Mouse (Mus musculus): ENCODE data around the gene Polr2e.

Polr2e gene

GRCm38 (mm10) chr10:80017361-80017760 is 22.2 kb downstream of the Polr2e start:
- in situ Hi-C loops (cut with MboI, MseI) = loop anchor here (5.0 kb wide), 1 partner anchor 90 kb away; the partner anchor contains the start of gene Arid3a

GRCm38 (mm10) chr10:80016931-80017330 is 22.7 kb downstream of the Polr2e start:
- in situ Hi-C loops (cut with MboI, MseI) = loop anchor here (5.0 kb wide), 1 partner anchor 90 kb away; the partner anchor contains the start of gene Arid3a

GRCm38 (mm10) chr10:80016511-80016910 is 23.1 kb downstream of the Polr2e start, which contains the start of gene Arhgap45:
Gene Arhgap45 (plus strand): TSS chr10:80016653.
- in situ Hi-C loops (cut with MboI, MseI) = loop anchor here (5.0 kb wide), 1 partner anchor 89 kb away; the partner anchor contains the start of gene Arid3a

- in situ Hi-C loops (cut with MboI, MseI) = loop anchor here (5.0 kb wide), 1 partner anchor 88 kb away; the partner anchor contains the start of gene Arid3a
These were observed 24.0 kb downstream of the Polr2e start for GRCm38 (mm10) chr10:80015583-80015982.

GRCm38 (mm10) chr10:80014484-80015290 is 24.9 kb downstream of the Polr2e start:
- in situ Hi-C loops (cut with MboI, MseI) = loop anchor here (5.0 kb wide), 1 partner anchor 87 kb away; the partner anchor contains the start of gene Arid3a

GRCm38 (mm10) chr10:80013609-80014008 is 26.0 kb downstream of the Polr2e start:
- in situ Hi-C loops (cut with MboI, MseI) = no loop called here

GRCm38 (mm10) chr10:80011740-80012139 is 27.9 kb downstream of the Polr2e start:
- in situ Hi-C loops (cut with MboI, MseI) = no loop called here

- in situ Hi-C loops (cut with MboI, MseI) = no loop called here
These were observed 35.3 kb downstream of the Polr2e start for GRCm38 (mm10) chr10:80004233-80004705.

GRCm38 (mm10) chr10:80003374-80004232 is 36.0 kb downstream of the Polr2e start:
- in situ Hi-C loops (cut with MboI, MseI) = no loop called here

GRCm38 (mm10) chr10:80002829-80003228 is 36.8 kb downstream of the Polr2e start:
- in situ Hi-C loops (cut with MboI, MseI) = no loop called here

GRCm38 (mm10) chr10:80001945-80002344 is 37.6 kb downstream of the Polr2e start:
- in situ Hi-C loops (cut with MboI, MseI) = no loop called here

GRCm38 (mm10) chr10:79997819-79998218 is 41.8 kb downstream of the Polr2e start:
- in situ Hi-C loops (cut with MboI, MseI) = loop anchor here (5.0 kb wide), 1 partner anchor 34 kb away; no protein-coding TSS in a partner anchor

- in situ Hi-C loops (cut with MboI, MseI) = loop anchor here (5.0 kb wide), 1 partner anchor 35 kb away; no protein-coding TSS in a partner anchor
These were observed 42.4 kb downstream of the Polr2e start for GRCm38 (mm10) chr10:79997034-79997760.

GRCm38 (mm10) chr10:79996272-79997033 is 43.1 kb downstream of the Polr2e start, which contains the start of gene Abca7:
Gene Abca7 (plus strand): TSS chr10:79996494.
- in situ Hi-C loops (cut with MboI, MseI) = loop anchor here (5.0 kb wide), 1 partner anchor 36 kb away; no protein-coding TSS in a partner anchor

GRCm38 (mm10) chr10:79995636-79996035 is 44.0 kb downstream of the Polr2e start:
- in situ Hi-C loops (cut with MboI, MseI) = loop anchor here (5.0 kb wide), 1 partner anchor 37 kb away; no protein-coding TSS in a partner anchor

GRCm38 (mm10) chr10:79994397-79995115 is 45.0 kb downstream of the Polr2e start:
- in situ Hi-C loops (cut with MboI, MseI) = loop anchor here (5.0 kb wide), 1 partner anchor 38 kb away; no protein-coding TSS in a partner anchor

GRCm38 (mm10) chr10:79991548-79991947 is 48.0 kb downstream of the Polr2e start:
- in situ Hi-C loops (cut with MboI, MseI) = no loop called here

GRCm38 (mm10) chr10:79991099-79991498 is 48.5 kb downstream of the Polr2e start:
- in situ Hi-C loops (cut with MboI, MseI) = no loop called here

- in situ Hi-C loops (cut with MboI, MseI) = loop anchor here (10.0 kb wide), 1 partner anchor 255 kb away; the partner anchor contains the start of gene Ndufs7
These were observed 49.7 kb downstream of the Polr2e start for GRCm38 (mm10) chr10:79989870-79990269.
